Mouse (Mus musculus): ENCODE results near the gene Lhfp. TPM values are rescaled to one million over a fixed set of nuclear protein-coding genes. Genes with fewer than 3 reads are reported as not detected.

Lhfp gene
- polyA plus RNA-seq, 2 experiments: 2.6 to 2.7 TPM

- Histone ChIP-seq H3K4me3 (ENCODE audit: insufficient read depth in 1 of 2, low read depth in 2 of 2, low read length in 2 of 2) (no peak overlapping the region), H3K36me3 (replicated peaks; ENCODE audit: control insufficient read depth, insufficient read depth, low read depth) (no peaks in the 10 kb centered on the region), H3K4me2 (ENCODE audit: low read depth) (no peak overlapping the region), H3K27me3 (ENCODE audit: control insufficient read depth, insufficient read depth, low read length) (no peaks in the 10 kb centered on the region), H3K27ac (no peak overlapping the region), H3K9ac (replicated peaks) (no peak overlapping the region), H3K4me1 (replicated peaks; ENCODE audit: control insufficient read depth in 2 of 2, insufficient read depth in 2 of 2, low read length in 1 of 2) (no peaks in the 10 kb centered on the region), H3K9me3 (ENCODE audit: control insufficient read depth, low read length) (no peaks in the 10 kb centered on the region)
- DNase-seq (ENCODE audit: low read depth in 3 of 3, low spot score in 3 of 3): no peak
- TF ChIP-seq CTCF (IDR thresholded peaks at IDR 0.05; ENCODE audit: low read depth): no peak
- no peak for TF ChIP-seq EP300 (IDR thresholded peaks at IDR 0.05; ENCODE audit: low read depth)
- 54% methylated on average over 5 of the region's 5 CpGs for WGBS (ENCODE audit: insufficient replicate concordance)
- no peak for ATAC-seq (ENCODE audit: insufficient read depth)
Observed at GRCm38 (mm10) chr3:53139642-53140041, 98.3 kb downstream of the Lhfp start.

GRCm38 (mm10) chr3:53142528-53142927 is 101.2 kb downstream of the Lhfp start:
- no peak overlapping the region for H3K27ac ChIP-seq
- no peaks in the 10 kb centered on the region for H3K27me3 ChIP-seq (ENCODE audit: control insufficient read depth, insufficient read depth, low read length)
- H3K9me3 ChIP-seq (ENCODE audit: control insufficient read depth, low read length): no peaks in the 10 kb centered on the region
- 73% methylated on average over 9 of the region's 9 CpGs for WGBS (ENCODE audit: insufficient replicate concordance)
- H3K9ac ChIP-seq (replicated peaks): no peak overlapping the region
- H3K4me2 ChIP-seq (ENCODE audit: low read depth): no peak overlapping the region
- ATAC-seq (ENCODE audit: insufficient read depth): no peak
- DNase-seq (ENCODE audit: low read depth in 3 of 3, low spot score in 3 of 3): no peak
- H3K4me3 ChIP-seq (ENCODE audit: insufficient read depth in 1 of 2, low read depth in 2 of 2, low read length in 2 of 2): no peak overlapping the region
- no peaks in the 10 kb centered on the region for H3K4me1 ChIP-seq (replicated peaks; ENCODE audit: control insufficient read depth in 2 of 2, insufficient read depth in 2 of 2, low read length in 1 of 2)
- TF ChIP-seq EP300 (IDR thresholded peaks at IDR 0.05; ENCODE audit: low read depth): no peak
- no peak for TF ChIP-seq CTCF (IDR thresholded peaks at IDR 0.05; ENCODE audit: low read depth)
- H3K36me3 ChIP-seq (replicated peaks; ENCODE audit: control insufficient read depth, insufficient read depth, low read depth): no peaks in the 10 kb centered on the region

- ATAC-seq (ENCODE audit: insufficient read depth) (no peak), DNase-seq (ENCODE audit: low read depth in 3 of 3, low spot score in 3 of 3) (no peak)
- Histone ChIP-seq H3K4me2 (ENCODE audit: low read depth) (no peak overlapping the region), H3K27ac (no peak overlapping the region), H3K36me3 (replicated peaks; ENCODE audit: control insufficient read depth, insufficient read depth, low read depth) (no peaks in the 10 kb centered on the region), H3K4me3 (ENCODE audit: insufficient read depth in 1 of 2, low read depth in 2 of 2, low read length in 2 of 2) (no peak overlapping the region), H3K4me1 (replicated peaks; ENCODE audit: control insufficient read depth in 2 of 2, insufficient read depth in 2 of 2, low read length in 1 of 2) (no peaks in the 10 kb centered on the region), H3K27me3 (ENCODE audit: control insufficient read depth, insufficient read depth, low read length) (no peaks in the 10 kb centered on the region), H3K9ac (replicated peaks) (no peak overlapping the region), H3K9me3 (ENCODE audit: control insufficient read depth, low read length) (no peaks in the 10 kb centered on the region)
- no peak for TF ChIP-seq EP300 (IDR thresholded peaks at IDR 0.05; ENCODE audit: low read depth)
- TF ChIP-seq CTCF (IDR thresholded peaks at IDR 0.05; ENCODE audit: low read depth): no peak
- WGBS (ENCODE audit: insufficient replicate concordance): 54% methylated on average over 2 of the region's 2 CpGs
Observed at GRCm38 (mm10) chr3:53145526-53145925, 104.2 kb downstream of the Lhfp start.

GRCm38 (mm10) chr3:53145946-53146345 is 104.6 kb downstream of the Lhfp start:
- no peak overlapping the region for H3K4me2 ChIP-seq (ENCODE audit: low read depth)
- no peak overlapping the region for H3K9ac ChIP-seq (replicated peaks)
- H3K27ac ChIP-seq: no peak overlapping the region
- H3K27me3 ChIP-seq (ENCODE audit: control insufficient read depth, insufficient read depth, low read length): no peaks in the 10 kb centered on the region
- H3K4me3 ChIP-seq (ENCODE audit: insufficient read depth in 1 of 2, low read depth in 2 of 2, low read length in 2 of 2): no peak overlapping the region
- TF ChIP-seq CTCF (IDR thresholded peaks at IDR 0.05; ENCODE audit: low read depth) (no peak), EP300 (IDR thresholded peaks at IDR 0.05; ENCODE audit: low read depth) (no peak)
- no peaks in the 10 kb centered on the region for H3K36me3 ChIP-seq (replicated peaks; ENCODE audit: control insufficient read depth, insufficient read depth, low read depth)
- no peak for DNase-seq (ENCODE audit: low read depth in 3 of 3, low spot score in 3 of 3)
- H3K4me1 ChIP-seq (replicated peaks; ENCODE audit: control insufficient read depth in 2 of 2, insufficient read depth in 2 of 2, low read length in 1 of 2): no peaks in the 10 kb centered on the region
- H3K9me3 ChIP-seq (ENCODE audit: control insufficient read depth, low read length): no peaks in the 10 kb centered on the region
- ATAC-seq (ENCODE audit: insufficient read depth): no peak
- WGBS (ENCODE audit: insufficient replicate concordance): 58% methylated on average over 5 of the region's 5 CpGs

GRCm38 (mm10) chr3:53147001-53147400 is 105.7 kb downstream of the Lhfp start:
- Histone ChIP-seq H3K27me3 (ENCODE audit: control insufficient read depth, insufficient read depth, low read length) (no peaks in the 10 kb centered on the region), H3K4me1 (replicated peaks; ENCODE audit: control insufficient read depth in 2 of 2, insufficient read depth in 2 of 2, low read length in 1 of 2) (no peaks in the 10 kb centered on the region), H3K4me2 (ENCODE audit: low read depth) (no peak overlapping the region), H3K27ac (no peak overlapping the region), H3K9me3 (ENCODE audit: control insufficient read depth, low read length) (no peaks in the 10 kb centered on the region), H3K36me3 (replicated peaks; ENCODE audit: control insufficient read depth, insufficient read depth, low read depth) (no peaks in the 10 kb centered on the region), H3K9ac (replicated peaks) (no peak overlapping the region), H3K4me3 (ENCODE audit: insufficient read depth in 1 of 2, low read depth in 2 of 2, low read length in 2 of 2) (no peak overlapping the region)
- TF ChIP-seq EP300 (IDR thresholded peaks at IDR 0.05; ENCODE audit: low read depth) (no peak), CTCF (IDR thresholded peaks at IDR 0.05; ENCODE audit: low read depth) (no peak)
- ATAC-seq (ENCODE audit: insufficient read depth): no peak
- WGBS (ENCODE audit: insufficient replicate concordance): 61% methylated on average over 5 of the region's 5 CpGs
- DNase-seq (ENCODE audit: low read depth in 3 of 3, low spot score in 3 of 3): no peak
